Mouse (Mus musculus) neural tube, embryonic 12.5 days (tissue): ENCODE results near the gene Hmgcs1. TPM values are rescaled to one million over a fixed set of nuclear protein-coding genes. Genes with fewer than 3 reads are reported as not detected.
A peak's percentile ranks its signal among the peaks of the same experiment; 100 is the strongest.

Experiments used
- ATAC-seq: fragments of 200-750 bp; cut with Nextera tagmentation; 2 replicates; pipeline ENCODE4 v1.8.0; 2017; ENCODE audit warnings: low read depth, mild to moderate bottlenecking, moderate TSS enrichment, moderate library complexity; ENCODE audit not compliant: low FRiP score
- H3K27ac ChIP-seq: fragments of 300-500 bp; sonication (generic); 2 replicates; pipeline ENCODE4 v1.5.1; 2016
- H3K27me3 ChIP-seq: fragments of 300-500 bp; sonication (generic); replicated peaks from 2 replicates; pipeline ENCODE4 v1.6.1; 2016; ENCODE audit warnings: mild to moderate bottlenecking
- H3K36me3 ChIP-seq: fragments of 300-500 bp; sonication (generic); 2 replicates; pipeline ENCODE4 v1.6.1; 2016; ENCODE audit warnings: mild to moderate bottlenecking
- H3K4me1 ChIP-seq: fragments of 300-500 bp; sonication (generic); 2 replicates; pipeline ENCODE4 v1.6.1; 2016
- H3K4me2 ChIP-seq: fragments of 300-500 bp; sonication (generic); replicated peaks from 2 replicates; pipeline ENCODE4 v1.6.1; 2016; ENCODE audit warnings: mild to moderate bottlenecking
- H3K4me3 ChIP-seq: fragments of 300-500 bp; sonication (generic); 2 replicates; pipeline ENCODE4 v1.5.1; 2016
- H3K9ac ChIP-seq: fragments of 300-500 bp; sonication (generic); 2 replicates; pipeline ENCODE4 v1.6.1; 2016; ENCODE audit warnings: mild to moderate bottlenecking
- H3K9me3 ChIP-seq: fragments of 300-500 bp; sonication (generic); 2 replicates; pipeline ENCODE4 v1.6.1; 2016; ENCODE audit warnings: mild to moderate bottlenecking
- WGBS: fragments of 180-500 bp; shearing (Covaris S2); methylation state at CpG from one replicate; pipeline ENCODE4 v1.1.7; 2016; 5-methylcytosine and 5-hydroxymethylcytosine counted together
- polyA plus RNA-seq: library from polyadenylated mRNA; unstranded; fragments of >200 nt; fragmentation: Nextera tagmentation; extraction: Ambion mirVana; gene quantifications from 2 replicates; pipeline ENCODE4 v1.2.1, GENCODE M21; 2016

The Hmgcs1 gene
- polyA plus RNA-seq, 1 experiment from 2014 or later = 430 TPM

- Histone ChIP-seq H3K4me2 (no peak overlapping the region), H3K36me3 (peaks cover 70% of the 10 kb centered on the region), H3K9me3 (no peaks in the 10 kb centered on the region), H3K9ac (no peak overlapping the region), H3K4me3 (no peak overlapping the region), H3K4me1 (no peaks in the 10 kb centered on the region), H3K27ac (no peak overlapping the region), H3K27me3 (no peaks in the 10 kb centered on the region)
- WGBS = 93% methylated on average over 6 of the region's 6 CpGs
- ATAC-seq = no peak
Observed at GRCm38 (mm10) chr13:119707906-119708305, 17.7 kb downstream of the Hmgcs1 start.

DNA sequence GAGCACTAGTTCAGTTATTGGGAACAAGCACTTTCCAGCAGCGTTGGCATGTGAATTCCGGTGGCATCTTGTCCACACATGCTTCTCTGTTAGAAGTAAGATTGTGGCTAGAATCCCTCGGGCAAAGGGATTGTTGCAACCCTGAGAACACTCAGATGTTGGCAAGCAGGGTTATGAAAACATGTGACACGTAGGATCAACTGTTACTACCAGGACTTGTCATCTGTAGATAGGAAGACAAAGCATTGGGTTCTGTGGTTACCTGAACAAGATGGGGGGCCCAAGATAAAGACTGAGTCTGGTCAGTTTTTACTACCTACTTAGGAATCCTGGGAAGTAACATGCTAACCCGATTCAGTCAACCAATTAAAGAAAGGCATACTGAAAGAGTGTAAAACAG lies 18.8 kb downstream of the Hmgcs1 start:
- Histone ChIP-seq H3K36me3 (peaks cover 62% of the 10 kb centered on the region), H3K4me2 (no peak overlapping the region), H3K27ac (no peak overlapping the region), H3K9me3 (no peaks in the 10 kb centered on the region), H3K9ac (no peak overlapping the region), H3K4me3 (no peak overlapping the region), H3K27me3 (no peaks in the 10 kb centered on the region), H3K4me1 (no peaks in the 10 kb centered on the region)
- WGBS = 90% methylated on average over 5 of the region's 5 CpGs
- no peak for ATAC-seq

DNA sequence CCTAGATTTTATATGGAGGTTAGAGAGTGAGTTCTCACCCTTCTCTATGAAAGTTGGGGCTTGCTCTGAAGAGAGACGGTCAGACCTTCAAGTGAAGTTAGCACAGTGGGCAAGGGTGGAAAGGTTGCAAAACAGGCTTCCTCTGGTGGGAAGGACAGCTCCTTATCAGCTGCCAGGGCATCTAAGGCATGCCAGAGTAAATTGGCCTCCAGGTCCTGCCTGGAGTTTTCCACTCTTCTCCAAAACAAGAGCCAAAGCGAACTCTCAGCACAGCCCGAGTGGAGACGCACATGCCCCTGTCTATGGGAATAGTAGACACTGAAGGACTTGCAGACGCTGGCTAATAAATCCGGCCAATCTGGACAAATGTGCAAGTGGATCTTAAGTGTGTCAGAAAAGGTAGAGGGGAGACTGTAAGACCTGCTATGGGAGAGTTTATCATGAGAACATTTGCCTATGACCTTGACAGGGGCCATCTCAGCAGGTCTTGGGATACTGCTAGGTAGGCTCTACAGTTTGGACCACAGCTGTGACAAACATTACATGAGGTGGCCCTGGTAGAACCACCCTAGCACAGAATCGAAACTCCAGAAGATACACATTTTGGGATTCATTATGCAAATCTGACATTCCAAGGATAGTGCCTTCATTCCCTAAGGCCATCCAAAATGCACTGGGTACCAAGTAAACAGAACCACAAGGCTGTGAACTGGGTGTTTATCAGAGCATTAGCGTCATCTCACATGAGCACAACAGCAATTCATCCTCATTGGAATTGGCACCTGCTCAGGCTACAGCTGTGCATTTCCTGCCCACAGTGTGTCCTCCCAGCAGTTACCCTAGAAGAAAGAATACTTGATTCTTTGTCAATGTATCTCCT lies 19.4 kb downstream of the Hmgcs1 start:
- H3K4me3 ChIP-seq = no peak overlapping the region
- peaks cover 55% of the 10 kb centered on the region for H3K36me3 ChIP-seq
- H3K9me3 ChIP-seq = no peaks in the 10 kb centered on the region
- ATAC-seq = peak; percentile 49; the same call in 1 of the 2 replicates
- H3K27ac ChIP-seq = no peak overlapping the region
- no peaks in the 10 kb centered on the region for H3K4me1 ChIP-seq
- no peak overlapping the region for H3K4me2 ChIP-seq
- H3K27me3 ChIP-seq = no peaks in the 10 kb centered on the region
- WGBS = 90% methylated on average over 8 of the region's 8 CpGs
- no peak overlapping the region for H3K9ac ChIP-seq

DNA sequence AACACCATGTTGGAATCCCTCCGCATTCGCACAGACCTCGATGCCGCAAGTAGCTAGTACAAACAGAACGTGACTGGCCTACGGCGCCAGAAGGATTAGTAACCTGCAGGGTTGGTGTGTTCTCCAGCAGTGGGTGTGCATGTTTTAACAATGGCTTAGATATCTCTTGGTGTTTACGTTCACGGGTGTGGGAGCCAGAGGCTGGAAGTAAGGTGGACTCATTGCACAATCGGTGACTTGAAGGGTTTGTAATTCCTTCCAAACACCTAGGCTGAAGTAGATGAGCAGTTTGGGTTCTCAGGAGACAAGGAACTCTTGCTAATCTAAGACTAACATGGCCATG lies 20.1 kb downstream of the Hmgcs1 start:
- 92% methylated on average over 10 of the region's 10 CpGs for WGBS
- H3K36me3 ChIP-seq = peaks cover 49% of the 10 kb centered on the region
- H3K9ac ChIP-seq = no peak overlapping the region
- ATAC-seq = no peak
- H3K4me1 ChIP-seq = no peaks in the 10 kb centered on the region
- no peaks in the 10 kb centered on the region for H3K9me3 ChIP-seq
- no peak overlapping the region for H3K27ac ChIP-seq
- no peak overlapping the region for H3K4me2 ChIP-seq
- H3K27me3 ChIP-seq = no peaks in the 10 kb centered on the region
- no peak overlapping the region for H3K4me3 ChIP-seq

GRCm38 (mm10) chr13:119712463-119712862 lies 22.3 kb downstream of the Hmgcs1 start:
- H3K4me1 ChIP-seq = no peaks in the 10 kb centered on the region
- no peak for ATAC-seq
- H3K4me2 ChIP-seq = no peak overlapping the region
- peaks cover 34% of the 10 kb centered on the region for H3K36me3 ChIP-seq
- H3K9ac ChIP-seq = no peak overlapping the region
- no peaks in the 10 kb centered on the region for H3K27me3 ChIP-seq
- no peaks in the 10 kb centered on the region for H3K9me3 ChIP-seq
- no peak overlapping the region for H3K4me3 ChIP-seq
- WGBS = 91% methylated on average over 11 of the region's 11 CpGs
- no peak overlapping the region for H3K27ac ChIP-seq

GRCm38 (mm10) chr13:119713107-119713787 lies 23.1 kb downstream of the Hmgcs1 start:
- no peak for ATAC-seq
- no peaks in the 10 kb centered on the region for H3K27me3 ChIP-seq
- no peak overlapping the region for H3K4me3 ChIP-seq
- no peak overlapping the region for H3K4me2 ChIP-seq
- H3K4me1 ChIP-seq = no peaks in the 10 kb centered on the region
- no peak overlapping the region for H3K27ac ChIP-seq
- H3K9ac ChIP-seq = no peak overlapping the region
- no peaks in the 10 kb centered on the region for H3K9me3 ChIP-seq
- peaks cover 31% of the 10 kb centered on the region for H3K36me3 ChIP-seq
- WGBS = 73% methylated on average over 8 of the region's 8 CpGs

DNA sequence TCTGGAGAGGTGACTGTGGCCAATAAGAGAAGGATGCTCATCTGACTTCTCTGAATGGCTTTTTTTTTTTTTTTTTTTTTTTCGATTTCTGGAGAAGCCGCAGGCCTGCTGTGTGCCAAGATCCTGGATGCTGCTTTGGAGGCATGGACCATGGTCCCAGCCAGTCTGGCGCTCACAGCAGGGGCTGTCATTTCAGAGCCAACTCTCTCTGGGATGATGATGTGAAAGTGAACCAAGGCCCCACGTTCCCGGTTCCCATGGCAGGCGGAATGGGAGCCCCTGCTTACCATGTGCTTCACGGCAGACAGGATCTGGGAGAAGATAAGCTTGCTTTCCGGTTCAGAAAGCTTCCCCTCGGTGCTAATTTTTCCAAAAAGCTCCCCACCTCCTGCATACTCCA lies 23.6 kb downstream of the Hmgcs1 start:
- Histone ChIP-seq H3K36me3 (peaks cover 27% of the 10 kb centered on the region), H3K27me3 (no peaks in the 10 kb centered on the region), H3K4me2 (no peak overlapping the region), H3K27ac (no peak overlapping the region), H3K9ac (no peak overlapping the region), H3K4me1 (no peaks in the 10 kb centered on the region), H3K9me3 (no peaks in the 10 kb centered on the region), H3K4me3 (no peak overlapping the region)
- no peak for ATAC-seq
- 80% methylated on average over 9 of the region's 9 CpGs for WGBS

DNA sequence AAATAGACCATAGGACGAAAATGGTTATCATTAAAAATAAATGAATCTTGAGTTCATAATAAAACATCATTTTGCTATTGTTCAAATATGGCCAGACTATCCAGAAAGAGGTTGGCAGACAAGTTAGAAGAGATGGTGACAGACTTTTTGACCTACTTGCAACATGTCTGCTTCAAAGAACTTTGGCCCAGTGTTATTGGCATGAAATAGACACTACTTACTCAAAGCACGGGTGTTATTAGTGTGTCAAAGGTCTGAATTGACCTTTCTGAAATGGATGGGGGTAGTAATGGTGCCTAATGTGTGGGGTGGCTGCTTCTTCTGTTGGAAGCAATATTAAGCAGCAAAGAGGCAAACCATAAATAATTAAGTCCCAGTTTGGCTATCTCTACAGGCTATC lies 25.9 kb downstream of the Hmgcs1 start:
- 82% methylated on average over 2 of the region's 2 CpGs for WGBS
- Histone ChIP-seq H3K36me3 (peaks cover 5% of the 10 kb centered on the region; the same call in 1 of the 2 replicates), H3K27ac (no peak overlapping the region), H3K4me2 (no peak overlapping the region), H3K9me3 (no peaks in the 10 kb centered on the region), H3K27me3 (no peaks in the 10 kb centered on the region), H3K4me1 (no peaks in the 10 kb centered on the region), H3K4me3 (no peak overlapping the region), H3K9ac (no peak overlapping the region)
- ATAC-seq = no peak

- WGBS = 92% methylated on average over 3 of the region's 3 CpGs
- no peak overlapping the region for H3K4me3 ChIP-seq
- H3K27ac ChIP-seq = no peak overlapping the region
- no peak overlapping the region for H3K4me2 ChIP-seq
- H3K9me3 ChIP-seq = no peaks in the 10 kb centered on the region
- H3K27me3 ChIP-seq = no peaks in the 10 kb centered on the region
- no peak for ATAC-seq
- H3K36me3 ChIP-seq = no peaks in the 10 kb centered on the region
- H3K9ac ChIP-seq = no peak overlapping the region
- H3K4me1 ChIP-seq = no peaks in the 10 kb centered on the region
Observed at GRCm38 (mm10) chr13:119722447-119722846, 32.3 kb downstream of the Hmgcs1 start.

GRCm38 (mm10) chr13:119723368-119723767 lies 33.2 kb downstream of the Hmgcs1 start:
- no peaks in the 10 kb centered on the region for H3K9me3 ChIP-seq
- WGBS = 88% methylated on average over 5 of the region's 5 CpGs
- H3K27ac ChIP-seq = no peak overlapping the region
- no peaks in the 10 kb centered on the region for H3K27me3 ChIP-seq
- H3K36me3 ChIP-seq = no peaks in the 10 kb centered on the region
- H3K4me1 ChIP-seq = no peaks in the 10 kb centered on the region
- H3K4me2 ChIP-seq = no peak overlapping the region
- no peak overlapping the region for H3K9ac ChIP-seq
- no peak overlapping the region for H3K4me3 ChIP-seq
- ATAC-seq = no peak

GRCm38 (mm10) chr13:119724541-119724940 lies 34.4 kb downstream of the Hmgcs1 start:
- H3K27me3 ChIP-seq = no peaks in the 10 kb centered on the region
- H3K27ac ChIP-seq = no peak overlapping the region
- H3K9me3 ChIP-seq = no peaks in the 10 kb centered on the region
- no peak overlapping the region for H3K4me3 ChIP-seq
- no peak for ATAC-seq
- H3K9ac ChIP-seq = no peak overlapping the region
- no peaks in the 10 kb centered on the region for H3K4me1 ChIP-seq
- WGBS = 89% methylated on average over 7 of the region's 7 CpGs
- no peak overlapping the region for H3K4me2 ChIP-seq
- no peaks in the 10 kb centered on the region for H3K36me3 ChIP-seq

DNA sequence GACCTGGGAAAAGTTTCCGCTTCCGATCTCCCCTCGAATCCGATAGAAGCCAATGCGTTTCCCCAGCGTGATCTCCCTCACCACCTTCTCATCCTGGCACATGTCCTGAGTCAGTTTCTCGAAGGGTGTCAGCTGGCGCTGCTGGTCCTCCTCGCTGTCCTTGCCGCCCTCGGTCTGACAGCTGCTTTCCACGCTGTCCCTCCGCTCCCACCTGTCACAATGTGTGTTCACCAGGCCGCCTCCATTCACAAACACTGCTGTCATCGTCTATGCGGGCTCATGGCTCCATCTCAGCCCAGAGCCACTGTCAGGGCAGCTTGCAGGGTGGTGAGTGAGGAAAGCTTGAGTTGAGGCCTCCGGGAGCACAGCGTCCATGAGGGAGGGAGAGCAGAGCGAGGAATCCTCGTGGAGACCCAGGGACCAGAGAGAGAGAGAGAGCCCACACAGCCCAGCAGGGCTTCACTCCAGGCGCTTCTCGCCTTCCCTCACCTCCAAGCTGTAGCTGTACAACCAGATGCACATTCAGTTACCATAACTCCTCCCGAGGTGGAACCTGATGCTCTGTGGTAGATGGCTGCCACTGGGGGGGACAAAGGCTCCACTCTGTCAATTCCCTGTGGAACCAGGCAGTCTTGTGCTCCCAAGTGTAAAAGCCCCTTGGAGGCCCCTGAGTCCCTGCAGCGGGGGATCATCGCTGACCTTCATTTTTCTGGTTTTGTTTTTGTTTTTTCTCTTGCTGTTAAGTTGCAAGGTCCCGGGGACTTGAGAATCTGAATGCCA lies 37.6 kb downstream of the Hmgcs1 start:
- Histone ChIP-seq H3K9ac (no peak overlapping the region), H3K36me3 (no peaks in the 10 kb centered on the region), H3K4me1 (no peaks in the 10 kb centered on the region), H3K4me2 (no peak overlapping the region), H3K27me3 (no peaks in the 10 kb centered on the region), H3K4me3 (no peak overlapping the region), H3K9me3 (no peaks in the 10 kb centered on the region), H3K27ac (no peak overlapping the region)
- ATAC-seq = no peak
- WGBS = 76% methylated on average over 26 of the region's 26 CpGs
